Mouse (Mus musculus) limb, embryonic 15.5 days (tissue): ENCODE measurements around the gene Gm10719. TPM values are rescaled to one million over a fixed set of nuclear protein-coding genes. Genes with fewer than 3 reads are reported as not detected.
A peak's percentile ranks its signal among the peaks of the same experiment; 100 is the strongest.
"Not testable (repeated sequence)": the region's sequence is repeated elsewhere in the genome, so short reads cannot be mapped to it uniquely, and the experiment has no call there.

Source experiments
- ATAC-seq: fragments of 200-750 bp; cut with Nextera tagmentation; 2 replicates; pipeline ENCODE4 v1.8.0; 2017; ENCODE audit warnings: low read depth, moderate TSS enrichment; ENCODE audit not compliant: insufficient number of reproducible peaks, low FRiP score, low TSS enrichment
- H3K27ac ChIP-seq: fragments of 300-500 bp; sonication (generic); 2 replicates; pipeline ENCODE4 v1.5.1; 2015; ENCODE audit warnings: moderate library complexity, mild to moderate bottlenecking, inconsistent platforms
- H3K27me3 ChIP-seq: fragments of 300-500 bp; sonication (generic); 2 replicates; pipeline ENCODE4 v1.6.1; 2015; ENCODE audit warnings: inconsistent platforms
- H3K36me3 ChIP-seq: fragments of 300-500 bp; sonication (generic); 2 replicates; pipeline ENCODE4 v1.6.1; 2015; ENCODE audit warnings: inconsistent platforms
- H3K4me1 ChIP-seq: fragments of 300-500 bp; sonication (generic); 2 replicates; pipeline ENCODE4 v1.6.1; 2015; ENCODE audit warnings: inconsistent platforms
- H3K4me2 ChIP-seq: fragments of 300-500 bp; sonication (generic); 2 replicates; pipeline ENCODE4 v1.6.1; 2015; ENCODE audit warnings: mild to moderate bottlenecking, inconsistent platforms
- H3K4me3 ChIP-seq: fragments of 300-500 bp; sonication (generic); 2 replicates; pipeline ENCODE4 v1.5.1; 2015; ENCODE audit warnings: mild to moderate bottlenecking, inconsistent platforms
- H3K9ac ChIP-seq: fragments of 300-500 bp; sonication (generic); 2 replicates; pipeline ENCODE4 v1.6.1; 2015; ENCODE audit warnings: inconsistent platforms
- H3K9me3 ChIP-seq: fragments of 300-500 bp; sonication (generic); 2 replicates; pipeline ENCODE4 v1.6.1; 2016; ENCODE audit warnings: inconsistent platforms
- WGBS: fragments of 180-500 bp; shearing (Covaris S2); methylation state at CpG from one replicate; pipeline ENCODE4 v1.1.7; 2015; 5-methylcytosine and 5-hydroxymethylcytosine counted together
- polyA plus RNA-seq: library from polyadenylated mRNA; unstranded; fragments of >200 nt; fragmentation: Nextera tagmentation; extraction: Ambion mirVana; gene quantifications from 2 replicates; pipeline ENCODE4 v1.2.1, GENCODE M21; 2015

Gene Gm10719
- polyA plus RNA-seq, 1 experiment from 2014 or later, result 0.41 TPM

DNA sequence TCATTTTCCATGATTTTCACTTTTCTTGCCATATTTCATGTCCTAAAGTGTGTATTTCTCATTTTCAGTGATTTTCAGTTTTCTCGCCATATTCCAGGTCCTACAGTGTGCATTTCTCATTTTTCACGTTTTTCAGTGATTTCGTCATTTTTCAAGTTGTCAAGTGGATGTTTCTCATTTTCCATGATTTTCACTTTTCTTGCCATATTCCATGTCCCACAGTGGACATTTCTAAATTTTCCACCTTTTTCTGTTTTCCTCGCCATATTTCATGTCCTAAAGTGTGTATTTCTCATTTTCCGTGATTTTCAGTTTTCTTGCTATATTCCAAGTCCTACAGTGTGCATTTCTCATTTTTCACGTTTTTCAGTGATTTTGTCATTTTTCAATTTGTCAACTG is 1.3 kb upstream of the Gm10719 start:
- H3K36me3 ChIP-seq, H3K9me3 ChIP-seq, H3K27me3 ChIP-seq, H3K4me1 ChIP-seq, H3K9ac ChIP-seq, H3K4me3 ChIP-seq, H3K27ac ChIP-seq, ATAC-seq, H3K4me2 ChIP-seq: not testable (repeated sequence)
- WGBS, result 79% methylated on average over 6 of the region's 6 CpGs

DNA sequence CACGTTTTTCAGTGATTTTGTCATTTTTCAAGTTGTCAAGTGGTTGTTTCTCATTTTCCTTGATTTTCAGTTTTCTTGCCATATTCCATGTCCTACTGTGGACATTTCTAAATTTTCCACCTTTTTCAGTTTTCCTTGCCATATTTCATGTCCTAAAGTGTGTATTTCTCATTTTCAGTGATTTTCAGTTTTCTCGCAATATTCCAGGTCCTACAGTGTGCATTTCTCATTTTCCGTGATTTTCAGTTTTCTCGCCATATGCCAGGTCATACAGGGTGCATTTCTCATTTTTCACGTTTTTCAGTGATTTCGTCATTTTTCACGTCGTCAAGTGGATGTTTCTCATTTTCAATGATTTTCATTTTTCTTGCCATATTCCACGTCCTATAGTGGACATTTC is 1.7 kb downstream of the Gm10719 start:
- H3K36me3 ChIP-seq, H3K4me3 ChIP-seq, H3K9me3 ChIP-seq, H3K27ac ChIP-seq, H3K27me3 ChIP-seq, ATAC-seq, H3K9ac ChIP-seq, H3K4me1 ChIP-seq, H3K4me2 ChIP-seq: not testable (repeated sequence)
- WGBS, result 60% methylated on average over 9 of the region's 9 CpGs

DNA sequence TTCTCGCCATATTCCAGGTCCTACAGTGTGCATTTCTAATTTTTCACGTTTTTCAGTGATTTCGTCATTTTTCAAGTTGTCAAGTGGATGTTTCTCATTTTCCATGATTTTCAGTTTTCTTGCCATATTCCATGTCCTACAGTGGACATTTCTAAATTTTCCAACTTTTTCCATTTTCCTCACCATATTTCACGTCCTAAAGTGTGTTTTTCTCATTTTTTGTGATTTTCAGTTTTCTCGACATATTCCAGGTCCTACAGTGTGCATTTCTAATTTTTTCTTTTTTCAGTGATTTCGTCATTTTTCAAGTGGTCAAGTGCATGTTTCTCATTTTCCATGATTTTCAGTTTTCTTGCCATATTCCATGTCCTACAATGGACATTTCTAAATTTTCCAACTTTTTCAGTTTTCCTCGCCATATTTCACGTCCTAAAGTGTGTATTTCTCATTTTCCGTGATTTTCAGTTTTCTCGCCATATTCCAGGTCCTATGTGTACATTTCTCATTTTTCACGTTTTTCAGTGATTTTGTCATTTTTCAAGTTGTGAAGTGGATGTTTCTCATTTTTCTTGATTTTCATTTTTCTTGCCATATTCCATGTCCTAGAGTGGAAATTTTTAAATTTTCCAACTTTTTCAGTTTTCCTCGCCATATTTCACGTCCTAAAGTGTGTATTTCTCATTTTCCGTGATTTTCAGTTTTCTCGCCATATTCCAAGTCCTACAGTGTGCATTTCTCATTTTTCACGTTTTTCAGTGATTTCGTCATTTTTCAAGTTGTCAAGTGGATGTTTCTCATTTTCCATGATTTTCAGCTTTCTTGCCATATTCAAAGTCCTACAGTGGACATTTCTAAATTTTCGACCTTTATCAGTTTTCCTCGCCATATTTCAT is 2.9 kb downstream of the Gm10719 start:
- WGBS, result 76% methylated on average over 17 of the region's 19 CpGs
- not testable (repeated sequence) for H3K27me3 ChIP-seq, H3K4me1 ChIP-seq, H3K4me2 ChIP-seq, H3K36me3 ChIP-seq, H3K27ac ChIP-seq, H3K9me3 ChIP-seq, H3K9ac ChIP-seq, H3K4me3 ChIP-seq
- ATAC-seq, result peak; percentile 68; the same call in 1 of the 2 replicates

DNA sequence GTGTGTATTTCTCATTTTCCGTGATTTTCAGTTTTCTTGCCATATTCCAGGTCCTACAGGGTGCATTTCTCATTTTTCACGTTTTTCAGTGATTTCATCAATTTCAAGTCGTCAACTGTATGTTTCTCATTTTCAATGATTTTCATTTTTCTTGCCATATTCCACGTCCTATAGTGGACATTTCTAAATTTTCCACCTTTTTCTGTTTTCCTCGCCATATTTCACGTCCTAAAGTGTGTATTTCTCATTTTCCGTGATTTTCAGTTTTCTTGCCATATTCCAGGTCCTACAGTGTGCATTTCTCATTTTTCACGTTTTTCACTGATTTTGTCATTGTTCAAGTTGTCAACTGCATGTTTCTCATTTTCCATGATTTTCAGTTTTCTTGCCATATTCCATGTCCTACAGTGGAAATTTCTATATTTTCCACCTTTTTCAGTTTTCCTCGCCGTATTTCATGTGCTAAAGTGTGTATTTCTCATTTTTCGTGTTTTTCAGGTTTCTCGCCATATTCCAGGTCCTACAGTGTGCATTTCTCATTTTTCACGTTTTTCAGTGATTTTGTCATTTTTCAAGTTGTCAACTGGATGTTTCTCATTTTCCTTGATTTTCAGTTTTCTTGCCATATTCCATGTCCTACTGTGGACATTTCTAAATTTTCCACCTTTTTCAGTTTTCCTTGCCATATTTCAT is 5.3 kb downstream of the Gm10719 start:
- H3K27ac ChIP-seq, H3K27me3 ChIP-seq, H3K36me3 ChIP-seq, H3K4me2 ChIP-seq, H3K9ac ChIP-seq, H3K4me3 ChIP-seq, ATAC-seq, H3K4me1 ChIP-seq, H3K9me3 ChIP-seq: not testable (repeated sequence)
- 72% methylated on average over 11 of the region's 13 CpGs for WGBS

DNA sequence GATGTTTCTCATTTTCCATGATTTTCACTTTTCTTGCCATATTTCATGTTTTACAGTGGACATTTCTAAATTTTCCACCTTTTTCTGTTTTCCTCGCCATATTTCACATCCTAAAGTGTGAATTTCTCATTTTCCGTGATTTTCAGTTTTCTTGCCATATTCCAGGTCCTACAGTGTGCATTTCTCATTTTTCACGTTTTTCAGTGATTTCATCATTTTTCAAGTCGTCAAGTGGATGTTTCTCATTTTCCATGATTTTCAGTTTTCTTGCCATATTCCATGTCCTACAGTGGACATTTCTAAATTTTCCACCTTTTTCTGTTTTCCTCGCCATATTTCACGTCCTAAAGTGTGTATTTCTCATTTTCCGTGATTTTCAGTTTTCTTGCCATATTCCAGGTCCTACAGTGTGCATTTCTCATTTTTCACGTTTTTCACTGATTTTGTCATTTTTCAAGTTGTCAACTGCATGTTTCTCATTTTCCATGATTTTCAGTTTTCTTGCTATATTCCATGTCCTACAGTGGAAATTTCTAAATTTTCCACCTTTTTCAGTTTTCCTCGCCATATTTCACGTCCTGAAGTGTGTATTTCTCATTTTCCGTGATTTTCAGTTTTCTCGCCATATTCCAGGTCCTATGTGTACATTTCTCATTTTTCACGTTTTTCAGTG is 6.2 kb downstream of the Gm10719 start, which contains the start of gene Gm10718:
Gm10718 (plus strand) TSS at position 236 of the 673 bp plus-strand sequence.
- H3K27me3 ChIP-seq, H3K4me3 ChIP-seq, H3K4me1 ChIP-seq, H3K9ac ChIP-seq, H3K4me2 ChIP-seq, H3K9me3 ChIP-seq, ATAC-seq, H3K27ac ChIP-seq, H3K36me3 ChIP-seq: not testable (repeated sequence)
- WGBS, result 76% methylated on average over 12 of the region's 13 CpGs

DNA sequence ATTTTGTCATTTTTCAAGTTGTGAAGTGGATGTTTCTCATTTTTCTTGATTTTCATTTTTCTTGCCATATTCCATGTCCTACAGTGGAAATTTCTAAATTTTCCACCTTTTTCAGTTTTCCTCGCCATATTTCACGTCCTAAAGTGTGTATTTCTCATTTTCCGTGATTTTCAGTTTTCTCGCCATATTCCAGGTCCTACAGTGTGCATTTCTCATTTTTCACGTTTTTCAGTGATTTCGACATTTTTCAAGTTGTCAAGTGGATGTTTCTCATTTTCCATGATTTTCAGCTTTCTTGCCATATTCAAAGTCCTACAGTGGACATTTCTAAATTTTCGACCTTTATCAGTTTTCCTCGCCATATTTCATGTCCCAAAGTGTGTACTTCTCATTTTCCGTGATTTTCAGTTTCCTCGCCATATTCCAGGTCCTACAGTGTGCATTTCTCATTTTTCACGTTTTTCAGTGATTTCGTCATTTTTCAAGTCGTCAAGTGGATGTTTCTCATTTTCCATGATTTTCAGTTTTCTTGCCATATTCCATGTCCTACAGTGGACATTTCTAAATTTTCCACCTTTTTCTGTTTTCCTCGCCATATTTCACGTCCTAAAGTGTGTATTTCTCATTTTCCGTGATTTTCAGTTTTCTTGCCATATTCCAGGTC is 6.9 kb downstream of the Gm10719 start:
- WGBS, result 76% methylated on average over 16 of the region's 16 CpGs
- H3K4me1 ChIP-seq, H3K9me3 ChIP-seq, H3K4me3 ChIP-seq, H3K27me3 ChIP-seq, H3K27ac ChIP-seq, H3K4me2 ChIP-seq, H3K36me3 ChIP-seq, H3K9ac ChIP-seq, ATAC-seq: not testable (repeated sequence)

DNA sequence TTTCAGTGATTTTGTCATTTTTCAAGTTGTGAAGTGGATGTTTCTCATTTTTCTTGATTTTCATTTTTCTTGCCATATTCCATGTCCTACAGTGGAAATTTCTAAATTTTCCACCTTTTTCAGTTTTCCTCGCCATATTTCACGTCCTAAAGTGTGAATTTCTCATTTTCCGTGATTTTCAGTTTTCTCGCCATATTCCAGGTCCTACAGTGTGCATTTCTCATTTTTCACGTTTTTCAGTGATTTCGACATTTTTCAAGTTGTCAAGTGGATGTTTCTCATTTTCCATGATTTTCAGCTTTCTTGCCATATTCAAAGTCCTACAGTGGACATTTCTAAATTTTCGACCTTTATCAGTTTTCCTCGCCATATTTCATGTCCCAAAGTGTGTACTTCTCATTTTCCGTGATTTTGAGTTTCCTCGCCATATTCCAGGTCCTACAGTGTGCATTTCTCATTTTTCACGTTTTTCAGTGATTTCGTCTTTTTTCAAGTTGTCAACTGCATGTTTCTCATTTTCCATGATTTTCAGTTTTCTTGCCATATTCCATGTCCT is 7.8 kb downstream of the Gm10719 start, which contains the start of gene Gm10717:
Gm10717 (plus strand) TSS at position 506 of the 556 bp plus-strand sequence.
- H3K27me3 ChIP-seq, H3K27ac ChIP-seq, H3K4me3 ChIP-seq, H3K9me3 ChIP-seq, ATAC-seq, H3K4me1 ChIP-seq, H3K4me2 ChIP-seq, H3K9ac ChIP-seq, H3K36me3 ChIP-seq: not testable (repeated sequence)
- WGBS, result 73% methylated on average over 12 of the region's 12 CpGs

DNA sequence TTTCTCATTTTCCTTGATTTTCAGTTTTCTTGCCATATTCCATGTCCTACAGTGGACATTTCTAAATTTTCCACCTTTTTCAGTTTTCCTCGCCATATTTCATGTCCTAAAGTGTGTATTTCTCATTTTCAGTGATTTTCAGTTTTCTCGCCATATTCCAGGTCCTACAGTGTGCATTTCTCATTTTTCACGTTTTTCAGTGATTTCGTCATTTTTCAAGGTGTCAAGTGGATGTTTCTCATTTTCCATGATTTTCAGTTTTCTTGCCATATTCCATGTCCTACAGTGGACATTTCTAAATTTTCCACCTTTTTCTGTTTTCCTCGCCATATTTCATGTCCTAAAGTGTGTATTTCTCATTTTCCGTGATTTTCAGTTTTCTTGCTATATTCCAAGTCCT is 8.4 kb downstream of the Gm10719 start:
- not testable (repeated sequence) for H3K27me3 ChIP-seq, H3K4me2 ChIP-seq, ATAC-seq, H3K36me3 ChIP-seq, H3K9ac ChIP-seq, H3K27ac ChIP-seq, H3K4me1 ChIP-seq, H3K9me3 ChIP-seq, H3K4me3 ChIP-seq
- WGBS, result 72% methylated on average over 5 of the region's 6 CpGs

GRCm38 (mm10) chr9:3026136-3026535 is 8.9 kb downstream of the Gm10719 start:
- H3K4me2 ChIP-seq, H3K9me3 ChIP-seq, H3K9ac ChIP-seq, H3K4me1 ChIP-seq, ATAC-seq, H3K27me3 ChIP-seq, H3K4me3 ChIP-seq, H3K36me3 ChIP-seq, H3K27ac ChIP-seq: not testable (repeated sequence)
- 73% methylated on average over 5 of the region's 5 CpGs for WGBS

DNA sequence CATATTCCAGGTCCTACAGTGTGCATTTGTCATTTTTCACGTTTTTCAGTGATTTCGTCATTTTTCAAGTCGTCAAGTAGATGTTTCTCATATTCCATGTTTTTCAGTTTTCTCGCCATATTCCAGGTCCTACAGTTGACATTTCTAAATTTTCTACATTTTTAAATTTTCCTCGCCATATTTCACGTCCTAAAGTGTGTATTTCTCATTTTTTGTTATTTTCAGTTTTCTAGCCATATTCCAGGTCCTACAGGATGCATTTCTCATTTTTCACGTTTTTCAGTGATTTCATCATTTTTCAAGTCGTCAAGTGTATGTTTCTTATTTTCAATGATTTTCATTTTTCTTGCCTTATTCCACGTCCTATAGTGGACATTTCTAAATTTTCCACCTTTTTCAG is 9.5 kb downstream of the Gm10719 start:
- not testable (repeated sequence) for H3K9me3 ChIP-seq, H3K4me1 ChIP-seq, ATAC-seq, H3K4me3 ChIP-seq, H3K27ac ChIP-seq, H3K36me3 ChIP-seq, H3K27me3 ChIP-seq, H3K4me2 ChIP-seq, H3K9ac ChIP-seq
- 67% methylated on average over 9 of the region's 9 CpGs for WGBS

GRCm38 (mm10) chr9:3027200-3027599 is 10.0 kb downstream of the Gm10719 start:
- not testable (repeated sequence) for H3K27me3 ChIP-seq, H3K9ac ChIP-seq, ATAC-seq, H3K9me3 ChIP-seq, H3K27ac ChIP-seq, H3K4me2 ChIP-seq, H3K36me3 ChIP-seq, H3K4me1 ChIP-seq, H3K4me3 ChIP-seq
- 70% methylated on average over 9 of the region's 9 CpGs for WGBS
